Mouse (Mus musculus) embryonic facial prominence, embryonic 11.5 days (tissue): Measurements from ENCODE around the gene Tex9. TPM values are rescaled to one million over a fixed set of nuclear protein-coding genes. Genes with fewer than 3 reads are reported as not detected.

Experiments used
- ATAC-seq: fragments of 200-750 bp; cut with Nextera tagmentation; replicated peaks from 2 replicates; pipeline ENCODE4 v1.8.0; 2017; ENCODE audit warnings: low read depth; ENCODE audit not compliant: insufficient number of reproducible peaks, low FRiP score, low TSS enrichment
- DNase-seq: peaks from one replicate; pipeline ENCODE4 v3.0.0-alpha.2; 2015; ENCODE audit warnings: low spot score
- H3K27ac ChIP-seq: fragments of 300-500 bp; sonication (generic); replicated peaks from 2 replicates; pipeline ENCODE4 v1.5.1; 2014; ENCODE audit warnings: mild to moderate bottlenecking, low read depth, low read length, control low read depth
- H3K27me3 ChIP-seq: fragments of 300-500 bp; sonication (generic); 2 replicates; pipeline ENCODE4 v1.6.1; 2014; ENCODE audit warnings: mild to moderate bottlenecking, low read length, moderate library complexity, mixed read lengths; ENCODE audit not compliant: control insufficient read depth, insufficient read depth
- H3K36me3 ChIP-seq: fragments of 300-500 bp; sonication (generic); replicated peaks from 2 replicates; pipeline ENCODE4 v1.6.1; 2014; ENCODE audit warnings: low read depth, mild to moderate bottlenecking, low read length, moderate library complexity, mixed read lengths; ENCODE audit not compliant: control insufficient read depth, insufficient read depth
- H3K4me1 ChIP-seq: fragments of 300-500 bp; sonication (generic); 2 replicates; pipeline ENCODE4 v1.6.1; 2014; ENCODE audit warnings: low read length, mixed read lengths; ENCODE audit not compliant: control insufficient read depth, insufficient read depth
- H3K4me2 ChIP-seq: fragments of 300-500 bp; sonication (generic); 2 replicates; pipeline ENCODE4 v1.6.1; 2014; ENCODE audit warnings: low read depth, mild to moderate bottlenecking, control low read depth, low read length, moderate library complexity
- H3K4me3 ChIP-seq: fragments of 300-500 bp; sonication (generic); 2 replicates; pipeline ENCODE4 v1.5.1; 2014; ENCODE audit warnings: low read depth, low read length, control low read depth
- H3K9ac ChIP-seq: fragments of 300-500 bp; sonication (generic); replicated peaks from 2 replicates; pipeline ENCODE4 v1.6.1; 2014; ENCODE audit warnings: mild to moderate bottlenecking, control low read depth, low read length
- H3K9me3 ChIP-seq: fragments of 300-500 bp; sonication (generic); replicated peaks from 2 replicates; pipeline ENCODE4 v1.6.1; 2016; ENCODE audit warnings: mild to moderate bottlenecking, low read length, inconsistent platforms, mixed read lengths; ENCODE audit not compliant: control insufficient read depth
- WGBS: fragments of 180-500 bp; shearing (Covaris S2); extraction: QIAGEN DNeasy Blood & Tissue Kit; methylation state at CpG from one replicate; pipeline ENCODE4 v1.1.7; 2014; 5-methylcytosine and 5-hydroxymethylcytosine counted together
- polyA plus RNA-seq: library from polyadenylated mRNA; unstranded; fragments of >200 nt; fragmentation: Nextera tagmentation; extraction: Ambion mirVana; gene quantifications from 2 replicates; pipeline ENCODE4 v1.2.1, GENCODE M21; 2014

Tex9 gene
- polyA plus RNA-seq, result 53.4 and 64.5 TPM in 2 replicates

- ATAC-seq, result peak; percentile 30; the same call in 1 of the 2 replicates
- H3K9ac ChIP-seq, result peak within 1 kb of the TSS; percentile 71
- WGBS, result 15% methylated on average over 6 of the region's 6 CpGs
Measured at GRCm38 (mm10) chr9:72492194-72492565, at the start of gene Tex9. Gene Tex9, minus strand, starts transcription at chr9:72492212.

GRCm38 (mm10) chr9:72537086-72537485 is 45.1 kb upstream of the Tex9 start:
- no peaks in the 10 kb centered on the region; the same call in 1 of the 2 replicates for H3K4me1 ChIP-seq
- no peak for ATAC-seq
- 58% methylated on average over 1 of the region's 1 CpGs for WGBS
- DNase-seq, result no peak
- H3K27ac ChIP-seq, result no peak overlapping the region
- H3K9me3 ChIP-seq, result no peaks in the 10 kb centered on the region
- H3K36me3 ChIP-seq, result no peaks in the 10 kb centered on the region
- H3K4me2 ChIP-seq, result no peak overlapping the region
- no peak overlapping the region for H3K4me3 ChIP-seq
- no peak overlapping the region for H3K9ac ChIP-seq
- H3K27me3 ChIP-seq, result no peaks in the 10 kb centered on the region

More at GRCm38 (mm10) chr9:72492194-72492565, at the start of gene Tex9:
- Histone ChIP-seq H3K4me2 (peak within 1 kb of the TSS; percentile 53), H3K9me3 (no peaks in the 10 kb centered on the region), H3K36me3 (no peaks in the 10 kb centered on the region), H3K4me3 (peak within 1 kb of the TSS; percentile 73), H3K4me1 (no peaks in the 10 kb centered on the region), H3K27ac (0 out of 2 replicates have a peak within 1 kb of the TSS, but pooled peaks have one; percentile 22), H3K27me3 (no peaks in the 10 kb centered on the region)
- DNase-seq, result peak; percentile 3

- Histone ChIP-seq H3K36me3 (no peaks in the 10 kb centered on the region), H3K4me2 (no peak overlapping the region), H3K27ac (no peak overlapping the region), H3K9me3 (no peaks in the 10 kb centered on the region), H3K4me3 (no peak overlapping the region), H3K27me3 (no peaks in the 10 kb centered on the region), H3K4me1 (no peaks in the 10 kb centered on the region), H3K9ac (no peak overlapping the region)
- WGBS, result 91% methylated on average over 3 of the region's 3 CpGs
- no peak for ATAC-seq
- no peak for DNase-seq
Measured at GRCm38 (mm10) chr9:72535394-72535793, 43.4 kb upstream of the Tex9 start.

GRCm38 (mm10) chr9:72534985-72535384 is 43.0 kb upstream of the Tex9 start:
- ATAC-seq (no peak), DNase-seq (no peak)
- WGBS, result 91% methylated on average over 2 of the region's 2 CpGs
- H3K27ac ChIP-seq, result no peak overlapping the region
- no peak overlapping the region for H3K4me3 ChIP-seq
- H3K9ac ChIP-seq, result no peak overlapping the region
- H3K36me3 ChIP-seq, result no peaks in the 10 kb centered on the region
- no peak overlapping the region for H3K4me2 ChIP-seq
- H3K27me3 ChIP-seq, result no peaks in the 10 kb centered on the region
- H3K4me1 ChIP-seq, result no peaks in the 10 kb centered on the region
- no peaks in the 10 kb centered on the region for H3K9me3 ChIP-seq

GRCm38 (mm10) chr9:72533089-72533415 is 41.0 kb upstream of the Tex9 start:
- Histone ChIP-seq H3K27me3 (no peaks in the 10 kb centered on the region), H3K4me1 (no peaks in the 10 kb centered on the region), H3K9me3 (no peaks in the 10 kb centered on the region), H3K4me3 (peak overlapping the region; percentile 85), H3K4me2 (peak overlapping the region; percentile 67), H3K36me3 (no peaks in the 10 kb centered on the region), H3K27ac (peak overlapping the region; percentile 98), H3K9ac (peak overlapping the region; percentile 96)
- ATAC-seq (peak; percentile 18; the same call in 1 of the 2 replicates), DNase-seq (no peak)
- WGBS, result 4% methylated on average over 2 of the region's 2 CpGs

- Histone ChIP-seq H3K36me3 (no peaks in the 10 kb centered on the region), H3K4me3 (peak overlapping the region; percentile 85), H3K9ac (peak overlapping the region; percentile 96), H3K27me3 (no peaks in the 10 kb centered on the region), H3K9me3 (no peaks in the 10 kb centered on the region), H3K4me2 (peak overlapping the region; percentile 67), H3K27ac (peak overlapping the region; percentile 98), H3K4me1 (no peaks in the 10 kb centered on the region)
- WGBS, result 1% methylated on average over 41 of the region's 55 CpGs
- ATAC-seq (peak; percentile 56), DNase-seq (peak; percentile 75)
Measured at GRCm38 (mm10) chr9:72532381-72533088, 40.5 kb upstream of the Tex9 start.

- H3K27ac ChIP-seq, result peak within 1 kb of the TSS; percentile 98
- H3K4me2 ChIP-seq, result peak within 1 kb of the TSS; percentile 67
- no peaks in the 10 kb centered on the region for H3K4me1 ChIP-seq
- no peaks in the 10 kb centered on the region for H3K27me3 ChIP-seq
- peak within 1 kb of the TSS; percentile 85 for H3K4me3 ChIP-seq
- ATAC-seq (peak; percentile 85), DNase-seq (peak; percentile 84)
- peak within 1 kb of the TSS; percentile 96 for H3K9ac ChIP-seq
- no peaks in the 10 kb centered on the region for H3K36me3 ChIP-seq
- no peaks in the 10 kb centered on the region for H3K9me3 ChIP-seq
- 0% methylated on average over 8 of the region's 63 CpGs for WGBS
Measured at GRCm38 (mm10) chr9:72531996-72532380, 40.0 kb upstream of the Tex9 start, which contains the start of gene Rfx7. Gene Rfx7, plus strand, starts transcription at chr9:72532240.

- under 1% methylated on average over 29 of the region's 35 CpGs for WGBS
- H3K4me2 ChIP-seq, result peak overlapping the region; percentile 67
- no peaks in the 10 kb centered on the region for H3K4me1 ChIP-seq
- peak; percentile 92 for DNase-seq
- no peaks in the 10 kb centered on the region for H3K27me3 ChIP-seq
- H3K9me3 ChIP-seq, result no peaks in the 10 kb centered on the region
- H3K4me3 ChIP-seq, result peak overlapping the region; percentile 85
- H3K36me3 ChIP-seq, result no peaks in the 10 kb centered on the region
- peak overlapping the region; percentile 98 for H3K27ac ChIP-seq
- H3K9ac ChIP-seq, result peak overlapping the region; percentile 96
- peak; percentile 84 for ATAC-seq
Measured at GRCm38 (mm10) chr9:72531291-72531995, 39.4 kb upstream of the Tex9 start.
